Mouse (Mus musculus) CH12.LX (cell line): ENCODE measurements around the gene Fadd. TPM values are rescaled to one million over a fixed set of nuclear protein-coding genes. Genes with fewer than 3 reads are reported as not detected.

Experiments used
- DNase-seq: peaks from one replicate; pipeline ENCODE4 v3.0.0-alpha.2; 2013; ENCODE audit errors: extremely low read depth
- H3K27ac ChIP-seq: 2 replicates; pipeline ENCODE4 v1.5.1; 2012; ENCODE audit warnings: low read depth, mild to moderate bottlenecking, control low read depth, moderate library complexity; ENCODE audit not compliant: insufficient read depth
- H3K27me3 ChIP-seq: replicated peaks from 2 replicates; pipeline ENCODE3; 2012; ENCODE audit warnings: inconsistent platforms
- H3K36me3 ChIP-seq, 2 experiments: replicated peaks in 1 of 2; 2 replicates each; pipeline versions ENCODE3 to v1.6.1; 2012; ENCODE audit warnings: inconsistent platforms in 1 of 2, low read length in 1 of 2, mild to moderate bottlenecking in 1 of 2, mixed read lengths in 1 of 2, moderate library complexity in 1 of 2; ENCODE audit not compliant: control insufficient read depth in 1 of 2, insufficient read depth in 1 of 2
- H3K4me1 ChIP-seq, 2 experiments: 2 replicates each; pipeline ENCODE4 v1.6.1; 2012; ENCODE audit warnings: inconsistent platforms in 1 of 2, moderate library complexity in 1 of 2; ENCODE audit not compliant: insufficient read depth in 2 of 2, control insufficient read depth in 1 of 2
- H3K4me2 ChIP-seq: 2 replicates; pipeline ENCODE4 v1.6.1; 2012; ENCODE audit warnings: low read depth, mild to moderate bottlenecking, control low read depth; ENCODE audit not compliant: poor library complexity, insufficient read depth, severe bottlenecking
- H3K4me3 ChIP-seq, 3 experiments: fragments of 150-350 bp in 1 of 3; sonication (generic) in 1 of 3; replicated peaks in 1 of 3; 2 replicates each; pipeline versions ENCODE3 to v1.5.1; 2011 to 2012; ENCODE audit warnings: low read depth in 2 of 3, low read length in 2 of 3, mild to moderate bottlenecking in 2 of 3, moderate library complexity in 2 of 3, control low read depth in 1 of 3, improper control_type of control experiment in 1 of 3, inconsistent platforms in 1 of 3, mixed read lengths in 1 of 3; ENCODE audit not compliant: poor library complexity in 1 of 3
- H3K79me2 ChIP-seq: replicated peaks from 2 replicates; pipeline ENCODE4 v1.6.1; 2012; ENCODE audit warnings: mild to moderate bottlenecking, moderate library complexity; ENCODE audit not compliant: control insufficient read depth, poor library complexity, insufficient read depth, severe bottlenecking; ENCODE audit errors: extremely low read depth
- H3K9ac ChIP-seq: 2 replicates; pipeline ENCODE4 v1.6.1; 2012; ENCODE audit warnings: low read depth, mild to moderate bottlenecking, control low read depth, moderate library complexity; ENCODE audit not compliant: insufficient read depth
- H3K9me3 ChIP-seq: replicated peaks from 2 replicates; pipeline ENCODE3; 2012; ENCODE audit warnings: low read length, inconsistent platforms, mixed read lengths
- BHLHE40 ChIP-seq: IDR thresholded peaks from 2 replicates; pipeline ENCODE4 v1.6.1; 2011; ENCODE audit warnings: mild to moderate bottlenecking, low read depth, low read length, improper control_type of control experiment
- ETS1 ChIP-seq: conservative IDR thresholded peaks from 2 replicates; pipeline ENCODE4 v1.6.1; 2012; ENCODE audit warnings: low read depth, mild to moderate bottlenecking, inconsistent platforms, low read length, improper control_type of control experiment, moderate library complexity
- HCFC1 ChIP-seq: IDR thresholded peaks from 2 replicates; pipeline ENCODE4 v1.6.1; 2012; ENCODE audit warnings: low read depth, mild to moderate bottlenecking, inconsistent platforms, low read length, improper control_type of control experiment
- IRF4 ChIP-seq: IDR thresholded peaks from 2 replicates; pipeline ENCODE4 v1.6.1; 2014; ENCODE audit warnings: low read depth, mild to moderate bottlenecking, inconsistent platforms, low read length, improper control_type of control experiment
- KAT2A ChIP-seq: IDR thresholded peaks from 2 replicates; pipeline ENCODE4 v1.6.1; 2012; ENCODE audit warnings: low read length, improper control_type of control experiment, inconsistent platforms; ENCODE audit not compliant: insufficient replicate concordance
- MAFK ChIP-seq: IDR thresholded peaks from 2 replicates; pipeline ENCODE4 v1.6.1; 2011; ENCODE audit warnings: low read length, improper control_type of control experiment; ENCODE audit not compliant: insufficient replicate concordance
- MAX ChIP-seq: IDR thresholded peaks from 2 replicates; pipeline ENCODE4 v1.6.1; 2011; ENCODE audit warnings: low read length, improper control_type of control experiment
- MAZ ChIP-seq: IDR thresholded peaks from 2 replicates; pipeline ENCODE4 v1.6.1; 2012; ENCODE audit warnings: low read depth, mild to moderate bottlenecking, inconsistent platforms, low read length, improper control_type of control experiment, moderate library complexity
- MEF2A ChIP-seq: IDR thresholded peaks from 2 replicates; pipeline ENCODE4 v1.6.1; 2014; ENCODE audit warnings: low read depth, mild to moderate bottlenecking, inconsistent platforms, low read length, improper control_type of control experiment, borderline replicate concordance
- NELFE ChIP-seq: IDR thresholded peaks from 2 replicates; pipeline ENCODE4 v1.6.1; 2011; ENCODE audit warnings: low read depth, low read length, improper control_type of control experiment
- NRF1 ChIP-seq: IDR thresholded peaks from 2 replicates; pipeline ENCODE4 v1.6.1; 2014; ENCODE audit warnings: low read depth, mild to moderate bottlenecking, inconsistent platforms, low read length, improper control_type of control experiment, moderate library complexity
- PAX5 ChIP-seq: IDR thresholded peaks from 2 replicates; pipeline ENCODE4 v1.6.1; 2012; ENCODE audit warnings: low read length, inconsistent platforms, mixed read lengths
- POLR2A ChIP-seq: IDR thresholded peaks from 2 replicates; pipeline ENCODE4 v1.6.1; 2011; ENCODE audit warnings: low read depth, mild to moderate bottlenecking, improper control_type of control experiment, low read length
- POLR2AphosphoS2 ChIP-seq: IDR thresholded peaks from 2 replicates; pipeline ENCODE4 v1.6.1; 2011; ENCODE audit warnings: low read depth, low read length, improper control_type of control experiment
- RAD21 ChIP-seq: IDR thresholded peaks from 2 replicates; pipeline ENCODE4 v1.6.1; 2011; ENCODE audit warnings: low read depth, mild to moderate bottlenecking, low read length, improper control_type of control experiment, moderate library complexity
- SIN3A ChIP-seq: IDR thresholded peaks from 2 replicates; pipeline ENCODE4 v1.6.1; 2012; ENCODE audit warnings: low read length, improper control_type of control experiment, inconsistent platforms
- SMC3 ChIP-seq: IDR thresholded peaks from 2 replicates; pipeline ENCODE4 v1.6.1; 2011; ENCODE audit warnings: low read depth, low read length, improper control_type of control experiment
- TBP ChIP-seq: conservative IDR thresholded peaks from 2 replicates; pipeline ENCODE4 v1.6.1; 2011; ENCODE audit warnings: low read depth, low read length, improper control_type of control experiment
- UBTF ChIP-seq: IDR thresholded peaks from 2 replicates; pipeline ENCODE4 v1.6.1; 2012; ENCODE audit warnings: low read depth, mild to moderate bottlenecking, inconsistent platforms, low read length, improper control_type of control experiment, moderate library complexity
- USF1 ChIP-seq: IDR thresholded peaks from 2 replicates; pipeline ENCODE4 v1.6.1; 2014; ENCODE audit warnings: low read depth, mild to moderate bottlenecking, inconsistent platforms, low read length, improper control_type of control experiment
- USF2 ChIP-seq: conservative IDR thresholded peaks from 2 replicates; pipeline ENCODE4 v1.6.1; 2011; ENCODE audit warnings: low read depth, low read length, improper control_type of control experiment
- ZKSCAN1 ChIP-seq: IDR thresholded peaks from 2 replicates; pipeline ENCODE4 v1.6.1; 2012; ENCODE audit warnings: low read depth, inconsistent platforms, low read length, improper control_type of control experiment, borderline replicate concordance
- ZMIZ1 ChIP-seq: IDR thresholded peaks from 2 replicates; pipeline ENCODE4 v1.6.1; 2012; ENCODE audit warnings: low read depth, mild to moderate bottlenecking, inconsistent platforms, low read length, improper control_type of control experiment
- ZNF384 ChIP-seq: IDR thresholded peaks from 2 replicates; pipeline ENCODE4 v1.6.1; 2012; ENCODE audit warnings: low read depth, low read length, improper control_type of control experiment, inconsistent platforms
- dilution Hi-C: fragments of 300-500 bp; cut with MboI; formaldehyde crosslinking; loops from 2 replicates; pipeline ENCODE4 v1.14.3; 2020; ENCODE audit warnings: low sequenced_read_pairs; ENCODE audit not compliant: extremely low pct_unique_long_range_greater_than_20kb, extremely low pct_ligation_motif_present
- in situ Hi-C: fragments of 300-500 bp; cut with MboI; formaldehyde crosslinking; loops from 3 replicates; pipeline ENCODE4 v1.14.3; 2019; ENCODE audit warnings: low sequenced_read_pairs, low pct_ligation_motif_present, low pct_unique_long_range_greater_than_20kb, mixed read lengths
- polyA plus RNA-seq: library from polyadenylated mRNA; unstranded; fragments of >175 nt; gene quantifications from 2 replicates; pipeline ENCODE4 v1.2.1, GENCODE M21; 2012; ENCODE audit warnings: low read depth; ENCODE audit not compliant: insufficient read length
- total RNA-seq, 2 experiments: library from RNA; depleted of rRNA; stranded (reverse); fragments of 300-350 nt in 1 of 2; fragments of >200 nt in 1 of 2; gene quantifications; 2 replicates each; pipeline ENCODE4 v1.2.3; 2012 to 2014

Fadd gene
- total and polyA plus RNA-seq, 3 experiments: 2.9 to 7.0 (median 4.5) TPM

- H3K9me3 ChIP-seq: no peaks in the 10 kb centered on the region
- H3K27ac ChIP-seq: no peak overlapping the region
- H3K4me2 ChIP-seq: no peak overlapping the region
- H3K79me2 ChIP-seq: no peaks in the 10 kb centered on the region
- in situ Hi-C loops: loop anchor here (10.0 kb wide), 1 partner anchor 133 kb away; no protein-coding TSS in a partner anchor
- TF ChIP-seq ZKSCAN1: no peak
- no peak for TF ChIP-seq BHLHE40
- TF ChIP-seq MAZ: no peak
- TF ChIP-seq PAX5: no peak
- TF ChIP-seq POLR2AphosphoS2: no peak
- no peak for TF ChIP-seq USF1
- no peak for TF ChIP-seq POLR2A
- TF ChIP-seq MAFK: no peak
- TF ChIP-seq UBTF: no peak
- TF ChIP-seq ZMIZ1: no peak
- no peak for TF ChIP-seq MAX
- no peak for TF ChIP-seq ETS1
- no peak for TF ChIP-seq IRF4
- TF ChIP-seq MEF2A: no peak
- TF ChIP-seq TBP: no peak
- TF ChIP-seq SMC3: no peak
- TF ChIP-seq, all 38 proteins: peak for 0
- Histone ChIP-seq H3K9ac (no peak overlapping the region), H3K36me3 (no peaks in the 10 kb centered on the region), H3K4me1 (no peaks in the 10 kb centered on the region), H3K27me3 (peaks cover 91% of the 10 kb centered on the region), H3K4me3 (no peak overlapping the region)
- dilution Hi-C loops: no loop called here
- DNase-seq: no peak
Measured at GRCm38 (mm10) chr7:144611595-144611994, 29.3 kb upstream of the Fadd start.

- Histone ChIP-seq H3K4me3 (no peak overlapping the region), H3K4me2 (no peak overlapping the region), H3K79me2 (no peaks in the 10 kb centered on the region), H3K27me3 (peaks cover 89% of the 10 kb centered on the region)
- TF ChIP-seq SIN3A (no peak), UBTF (no peak), NRF1 (no peak), IRF4 (no peak), ZKSCAN1 (no peak), NELFE (no peak), KAT2A (no peak), MAZ (no peak), MAX (no peak), USF2 (no peak), RAD21 (no peak), ETS1 (no peak), HCFC1 (no peak), ZNF384 (no peak)
- TF ChIP-seq, all 38 proteins: peak for 0
- H3K4me1 ChIP-seq: no peaks in the 10 kb centered on the region
- in situ Hi-C loops: no loop called here
- H3K36me3 ChIP-seq: no peaks in the 10 kb centered on the region
- no peak overlapping the region for H3K27ac ChIP-seq
- no peak for DNase-seq
- no peak overlapping the region for H3K9ac ChIP-seq
- H3K9me3 ChIP-seq: no peaks in the 10 kb centered on the region
- dilution Hi-C loops: no loop called here
Measured at GRCm38 (mm10) chr7:144609568-144609967, 27.3 kb upstream of the Fadd start.
